Mouse (Mus musculus): ENCODE results near the gene Astn2. TPM values are rescaled to one million over a fixed set of nuclear protein-coding genes. Genes with fewer than 3 reads are reported as not detected.

The Astn2 gene
- polyA plus RNA-seq, 1 experiment from 2014 or later = 0.61 TPM

- Histone ChIP-seq H3K27me3 (ENCODE audit: control insufficient read depth, insufficient read depth, low read length) (no peaks in the 10 kb centered on the region), H3K4me2 (ENCODE audit: low read length) (no peak overlapping the region), H3K4me3 (ENCODE audit: control insufficient read depth in 1 of 2, insufficient read depth in 1 of 2, low read depth in 1 of 2, low read length in 2 of 2) (no peak overlapping the region), H3K4me1 (ENCODE audit: control insufficient read depth in 2 of 2, insufficient read depth in 2 of 2, low read length in 2 of 2) (no peaks in the 10 kb centered on the region), H3K27ac (replicated peaks in 1 of 2; ENCODE audit: control insufficient read depth in 1 of 2, insufficient read depth in 1 of 2, low read depth in 2 of 2, low read length in 2 of 2) (no peak overlapping the region), H3K9ac (ENCODE audit: low read length) (no peak overlapping the region), H3K36me3 (ENCODE audit: control insufficient read depth, insufficient read depth, low read length) (no peaks in the 10 kb centered on the region), H3K9me3 (ENCODE audit: control insufficient read depth, low read length) (no peaks in the 10 kb centered on the region)
- no peak for ATAC-seq (ENCODE audit: insufficient number of reproducible peaks, insufficient read depth, low FRiP score, low read depth)
- WGBS = 74% methylated on average over 1 of the region's 1 CpGs
Observed at GRCm38 (mm10) chr4:65717899-65718298, 686.5 kb downstream of the Astn2 start.

GRCm38 (mm10) chr4:65716086-65716485 lies 688.3 kb downstream of the Astn2 start:
- ATAC-seq (ENCODE audit: insufficient number of reproducible peaks, insufficient read depth, low FRiP score, low read depth) = no peak
- H3K36me3 ChIP-seq (ENCODE audit: control insufficient read depth, insufficient read depth, low read length) = no peaks in the 10 kb centered on the region
- no peak overlapping the region for H3K9ac ChIP-seq (ENCODE audit: low read length)
- no peak overlapping the region for H3K4me2 ChIP-seq (ENCODE audit: low read length)
- H3K27ac ChIP-seq (replicated peaks in 1 of 2; ENCODE audit: control insufficient read depth in 1 of 2, insufficient read depth in 1 of 2, low read depth in 2 of 2, low read length in 2 of 2) = no peak overlapping the region
- H3K27me3 ChIP-seq (ENCODE audit: control insufficient read depth, insufficient read depth, low read length) = no peaks in the 10 kb centered on the region
- WGBS = 73% methylated on average over 2 of the region's 2 CpGs
- no peak overlapping the region for H3K4me3 ChIP-seq (ENCODE audit: control insufficient read depth in 1 of 2, insufficient read depth in 1 of 2, low read depth in 1 of 2, low read length in 2 of 2)
- H3K9me3 ChIP-seq (ENCODE audit: control insufficient read depth, low read length) = no peaks in the 10 kb centered on the region
- no peaks in the 10 kb centered on the region for H3K4me1 ChIP-seq (ENCODE audit: control insufficient read depth in 2 of 2, insufficient read depth in 2 of 2, low read length in 2 of 2)

- H3K4me3 ChIP-seq (ENCODE audit: control insufficient read depth in 1 of 2, insufficient read depth in 1 of 2, low read depth in 1 of 2, low read length in 2 of 2) = no peak overlapping the region
- H3K9me3 ChIP-seq (ENCODE audit: control insufficient read depth, low read length) = no peaks in the 10 kb centered on the region
- WGBS = 78% methylated on average over 2 of the region's 2 CpGs
- no peaks in the 10 kb centered on the region for H3K27me3 ChIP-seq (ENCODE audit: control insufficient read depth, insufficient read depth, low read length)
- no peak for ATAC-seq (ENCODE audit: insufficient number of reproducible peaks, insufficient read depth, low FRiP score, low read depth)
- H3K9ac ChIP-seq (ENCODE audit: low read length) = no peak overlapping the region
- H3K27ac ChIP-seq (replicated peaks in 1 of 2; ENCODE audit: control insufficient read depth in 1 of 2, insufficient read depth in 1 of 2, low read depth in 2 of 2, low read length in 2 of 2) = no peak overlapping the region
- no peaks in the 10 kb centered on the region for H3K36me3 ChIP-seq (ENCODE audit: control insufficient read depth, insufficient read depth, low read length)
- H3K4me2 ChIP-seq (ENCODE audit: low read length) = no peak overlapping the region
- no peaks in the 10 kb centered on the region for H3K4me1 ChIP-seq (ENCODE audit: control insufficient read depth in 2 of 2, insufficient read depth in 2 of 2, low read length in 2 of 2)
Observed at GRCm38 (mm10) chr4:65711678-65712077, 692.7 kb downstream of the Astn2 start.

- Histone ChIP-seq H3K27me3 (ENCODE audit: control insufficient read depth, insufficient read depth, low read length) (no peaks in the 10 kb centered on the region), H3K36me3 (ENCODE audit: control insufficient read depth, insufficient read depth, low read length) (no peaks in the 10 kb centered on the region), H3K4me3 (ENCODE audit: control insufficient read depth in 1 of 2, insufficient read depth in 1 of 2, low read depth in 1 of 2, low read length in 2 of 2) (no peak overlapping the region), H3K9me3 (ENCODE audit: control insufficient read depth, low read length) (no peaks in the 10 kb centered on the region), H3K9ac (ENCODE audit: low read length) (no peak overlapping the region), H3K4me2 (ENCODE audit: low read length) (no peak overlapping the region), H3K27ac (replicated peaks in 1 of 2; ENCODE audit: control insufficient read depth in 1 of 2, insufficient read depth in 1 of 2, low read depth in 2 of 2, low read length in 2 of 2) (no peak overlapping the region), H3K4me1 (ENCODE audit: control insufficient read depth in 2 of 2, insufficient read depth in 2 of 2, low read length in 2 of 2) (no peaks in the 10 kb centered on the region)
- no peak for ATAC-seq (ENCODE audit: insufficient number of reproducible peaks, insufficient read depth, low FRiP score, low read depth)
Observed at GRCm38 (mm10) chr4:65710623-65711022, 693.8 kb downstream of the Astn2 start.

DNA sequence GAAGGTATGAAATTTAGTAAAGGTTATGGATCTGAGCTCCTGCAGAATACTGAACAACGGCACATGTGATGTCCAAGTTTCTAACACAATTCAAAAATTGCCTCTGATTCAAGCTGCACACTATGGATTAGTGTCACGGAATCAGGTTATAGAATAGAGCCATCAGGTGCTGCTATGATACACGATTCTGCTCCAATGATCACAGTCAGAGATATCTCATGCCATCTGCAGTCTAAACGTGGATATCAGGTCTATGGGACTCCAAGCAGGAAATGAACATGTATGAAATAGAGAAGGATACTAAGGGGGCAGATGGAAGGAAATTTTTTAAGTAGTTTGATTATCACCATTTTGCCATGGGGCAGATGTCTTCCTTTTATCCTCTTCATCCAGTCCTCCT lies 702.6 kb downstream of the Astn2 start:
- ATAC-seq (ENCODE audit: insufficient number of reproducible peaks, insufficient read depth, low FRiP score, low read depth) = no peak
- H3K4me2 ChIP-seq (ENCODE audit: low read length) = no peak overlapping the region
- no peak overlapping the region for H3K9ac ChIP-seq (ENCODE audit: low read length)
- H3K4me3 ChIP-seq (ENCODE audit: control insufficient read depth in 1 of 2, insufficient read depth in 1 of 2, low read depth in 1 of 2, low read length in 2 of 2) = no peak overlapping the region
- no peak overlapping the region for H3K27ac ChIP-seq (replicated peaks in 1 of 2; ENCODE audit: control insufficient read depth in 1 of 2, insufficient read depth in 1 of 2, low read depth in 2 of 2, low read length in 2 of 2)
- H3K4me1 ChIP-seq (ENCODE audit: control insufficient read depth in 2 of 2, insufficient read depth in 2 of 2, low read length in 2 of 2) = no peaks in the 10 kb centered on the region
- no peaks in the 10 kb centered on the region for H3K36me3 ChIP-seq (ENCODE audit: control insufficient read depth, insufficient read depth, low read length)
- no peaks in the 10 kb centered on the region for H3K9me3 ChIP-seq (ENCODE audit: control insufficient read depth, low read length)
- WGBS = 67% methylated on average over 4 of the region's 4 CpGs
- no peaks in the 10 kb centered on the region for H3K27me3 ChIP-seq (ENCODE audit: control insufficient read depth, insufficient read depth, low read length)

GRCm38 (mm10) chr4:65699743-65700361 lies 704.6 kb downstream of the Astn2 start:
- no peak overlapping the region for H3K27ac ChIP-seq (replicated peaks in 1 of 2; ENCODE audit: control insufficient read depth in 1 of 2, insufficient read depth in 1 of 2, low read depth in 2 of 2, low read length in 2 of 2)
- ATAC-seq (ENCODE audit: insufficient number of reproducible peaks, insufficient read depth, low FRiP score, low read depth) = no peak
- no peak overlapping the region for H3K4me2 ChIP-seq (ENCODE audit: low read length)
- H3K4me1 ChIP-seq (ENCODE audit: control insufficient read depth in 2 of 2, insufficient read depth in 2 of 2, low read length in 2 of 2) = no peaks in the 10 kb centered on the region
- no peak overlapping the region for H3K9ac ChIP-seq (ENCODE audit: low read length)
- no peaks in the 10 kb centered on the region for H3K9me3 ChIP-seq (ENCODE audit: control insufficient read depth, low read length)
- no peaks in the 10 kb centered on the region for H3K36me3 ChIP-seq (ENCODE audit: control insufficient read depth, insufficient read depth, low read length)
- WGBS = 73% methylated on average over 8 of the region's 8 CpGs
- no peak overlapping the region for H3K4me3 ChIP-seq (ENCODE audit: control insufficient read depth in 1 of 2, insufficient read depth in 1 of 2, low read depth in 1 of 2, low read length in 2 of 2)
- H3K27me3 ChIP-seq (ENCODE audit: control insufficient read depth, insufficient read depth, low read length) = no peaks in the 10 kb centered on the region

GRCm38 (mm10) chr4:65695241-65695640 lies 709.2 kb downstream of the Astn2 start:
- H3K27me3 ChIP-seq (ENCODE audit: control insufficient read depth, insufficient read depth, low read length) = no peaks in the 10 kb centered on the region
- 80% methylated on average over 5 of the region's 5 CpGs for WGBS
- H3K9ac ChIP-seq (ENCODE audit: low read length) = no peak overlapping the region
- no peak overlapping the region for H3K4me3 ChIP-seq (ENCODE audit: control insufficient read depth in 1 of 2, insufficient read depth in 1 of 2, low read depth in 1 of 2, low read length in 2 of 2)
- H3K27ac ChIP-seq (replicated peaks in 1 of 2; ENCODE audit: control insufficient read depth in 1 of 2, insufficient read depth in 1 of 2, low read depth in 2 of 2, low read length in 2 of 2) = no peak overlapping the region
- no peaks in the 10 kb centered on the region for H3K9me3 ChIP-seq (ENCODE audit: control insufficient read depth, low read length)
- no peak for ATAC-seq (ENCODE audit: insufficient number of reproducible peaks, insufficient read depth, low FRiP score, low read depth)
- no peak overlapping the region for H3K4me2 ChIP-seq (ENCODE audit: low read length)
- H3K36me3 ChIP-seq (ENCODE audit: control insufficient read depth, insufficient read depth, low read length) = no peaks in the 10 kb centered on the region
- no peaks in the 10 kb centered on the region for H3K4me1 ChIP-seq (ENCODE audit: control insufficient read depth in 2 of 2, insufficient read depth in 2 of 2, low read length in 2 of 2)

GRCm38 (mm10) chr4:65694011-65694410 lies 710.4 kb downstream of the Astn2 start:
- Histone ChIP-seq H3K36me3 (ENCODE audit: control insufficient read depth, insufficient read depth, low read length) (no peaks in the 10 kb centered on the region), H3K27ac (replicated peaks in 1 of 2; ENCODE audit: control insufficient read depth in 1 of 2, insufficient read depth in 1 of 2, low read depth in 2 of 2, low read length in 2 of 2) (no peak overlapping the region), H3K4me3 (ENCODE audit: control insufficient read depth in 1 of 2, insufficient read depth in 1 of 2, low read depth in 1 of 2, low read length in 2 of 2) (no peak overlapping the region), H3K9me3 (ENCODE audit: control insufficient read depth, low read length) (no peaks in the 10 kb centered on the region), H3K4me1 (ENCODE audit: control insufficient read depth in 2 of 2, insufficient read depth in 2 of 2, low read length in 2 of 2) (no peaks in the 10 kb centered on the region), H3K27me3 (ENCODE audit: control insufficient read depth, insufficient read depth, low read length) (no peaks in the 10 kb centered on the region), H3K4me2 (ENCODE audit: low read length) (no peak overlapping the region), H3K9ac (ENCODE audit: low read length) (no peak overlapping the region)
- no peak for ATAC-seq (ENCODE audit: insufficient number of reproducible peaks, insufficient read depth, low FRiP score, low read depth)
- WGBS = 82% methylated on average over 5 of the region's 5 CpGs

All from heart, embryonic 14.5 days (tissue).